Mouse (Mus musculus) c-Kit-positive CD71-negative TER-119-negative erythroid progenitor cells, embryonic 14.5 days (primary cell): ENCODE data around the gene Tiprl.
A peak's percentile ranks its signal among the peaks of the same experiment; 100 is the strongest.

Experiments
- DNase-seq: peaks from one replicate; pipeline ENCODE4 v3.0.0-alpha.2; 2013; ENCODE audit warnings: low read depth

Gene Tiprl

GRCm38 (mm10) chr1:165201445-165202012, 35.3 kb downstream of the Tiprl start:
- DNase-seq = no peak

DNA sequence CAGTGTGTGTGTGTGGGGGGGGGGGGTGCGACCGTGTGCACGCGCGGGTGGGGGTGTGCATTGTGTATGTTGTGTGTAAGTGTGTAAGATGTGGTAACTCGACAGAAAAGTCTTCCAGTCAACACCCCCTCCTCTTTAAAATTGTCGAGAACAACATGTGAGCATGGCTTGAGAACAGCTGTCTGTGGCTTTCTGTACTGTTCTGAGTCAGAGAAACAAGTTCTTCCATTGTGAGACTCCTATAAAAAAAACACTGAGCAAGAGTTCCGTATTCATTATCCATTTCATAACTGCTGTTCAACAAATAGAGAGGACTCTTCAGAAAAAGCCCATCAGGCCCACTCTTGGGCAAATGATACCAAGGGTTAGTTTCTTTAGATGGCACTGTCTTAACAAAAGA, 36.0 kb downstream of the Tiprl start:
- no peak for DNase-seq

DNA sequence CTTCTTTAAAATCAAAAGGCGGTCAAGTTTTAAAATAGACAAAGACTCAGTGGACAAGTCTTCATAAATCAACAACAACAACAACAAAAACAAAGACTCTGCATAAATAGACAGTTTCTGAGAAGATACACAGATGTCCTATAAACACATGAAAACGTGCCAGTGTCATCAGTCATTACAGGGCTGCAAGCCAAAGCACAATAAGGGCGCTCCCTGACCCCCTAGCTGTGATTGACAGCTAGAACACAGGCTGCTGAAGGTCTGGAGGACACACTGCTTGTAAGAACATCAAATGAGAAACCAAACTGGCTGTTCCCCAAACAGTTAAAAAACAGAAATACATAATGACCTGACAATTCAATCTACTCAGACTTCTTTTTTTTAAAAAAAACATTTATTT, 37.2 kb downstream of the Tiprl start:
- no peak for DNase-seq

DNA sequence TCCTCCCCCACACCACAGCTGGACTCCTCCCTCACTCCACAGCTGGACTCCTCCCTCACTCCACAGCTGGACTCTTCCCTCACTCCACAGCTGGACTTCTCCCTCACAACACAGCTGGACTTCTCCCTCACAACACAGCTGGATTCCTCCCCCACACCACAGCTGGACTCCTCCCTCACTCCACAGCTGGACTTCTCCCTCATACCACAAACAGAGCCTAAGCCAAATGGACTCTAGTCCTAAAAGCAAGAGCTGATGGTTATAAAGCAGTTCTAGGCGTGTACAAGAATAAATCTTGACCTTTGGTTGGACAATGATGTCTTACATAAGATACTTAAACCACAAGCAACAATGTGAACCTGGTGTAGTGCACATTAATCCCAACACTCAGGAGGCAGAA, 37.8 kb downstream of the Tiprl start:
- no peak for DNase-seq

GRCm38 (mm10) chr1:165197875-165198274, 38.9 kb downstream of the Tiprl start:
- no peak for DNase-seq

GRCm38 (mm10) chr1:165195396-165195960, 41.3 kb downstream of the Tiprl start:
- no peak for DNase-seq

- DNase-seq = no peak
Measured at GRCm38 (mm10) chr1:165194662-165195013, 42.2 kb downstream of the Tiprl start.

DNA sequence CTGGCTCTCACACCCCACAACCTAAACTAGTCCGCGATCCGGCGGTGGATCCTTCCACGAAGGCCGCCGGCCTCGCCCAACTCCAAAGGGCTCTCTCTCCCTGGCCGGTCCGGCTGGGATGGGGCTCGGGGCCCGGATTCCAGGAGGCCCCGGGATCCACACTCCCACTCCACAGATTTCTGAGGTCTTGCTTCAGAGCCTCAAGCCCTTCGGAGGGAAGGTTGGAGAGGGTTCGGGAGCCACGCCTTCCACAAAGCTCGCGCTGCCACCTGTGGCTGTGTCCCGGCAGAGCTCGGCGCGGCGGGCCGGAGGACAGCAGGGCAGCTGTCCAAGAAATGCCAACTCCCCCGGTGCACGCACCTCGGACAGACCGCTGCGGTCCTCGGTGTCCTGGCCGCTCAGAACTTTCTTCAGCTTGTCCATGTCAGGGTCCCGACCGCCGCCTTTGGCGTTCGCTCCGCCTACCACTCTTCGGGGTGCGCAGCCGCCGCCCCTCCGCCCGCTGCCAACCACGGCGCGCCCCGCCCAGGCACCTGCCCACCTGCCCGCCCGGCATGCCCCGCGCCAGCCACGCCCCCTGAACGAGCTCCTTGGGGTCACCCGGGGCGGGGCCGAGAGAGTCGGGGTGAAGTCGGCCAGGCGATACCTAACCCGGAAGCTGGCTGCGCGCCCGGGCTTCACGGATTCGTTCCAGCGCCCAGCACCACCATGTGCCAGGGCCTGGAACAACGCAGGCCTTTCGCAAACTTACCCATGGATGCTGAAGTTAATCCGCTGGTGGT, 42.7 kb downstream of the Tiprl start, which contains the start of gene Sft2d2:
Gene Sft2d2 (minus strand): TSS at position 559 of the 782 bp plus-strand sequence.
- peak; percentile 87 for DNase-seq

- DNase-seq = no peak
Measured at GRCm38 (mm10) chr1:165193426-165193825, 43.4 kb downstream of the Tiprl start.

DNA sequence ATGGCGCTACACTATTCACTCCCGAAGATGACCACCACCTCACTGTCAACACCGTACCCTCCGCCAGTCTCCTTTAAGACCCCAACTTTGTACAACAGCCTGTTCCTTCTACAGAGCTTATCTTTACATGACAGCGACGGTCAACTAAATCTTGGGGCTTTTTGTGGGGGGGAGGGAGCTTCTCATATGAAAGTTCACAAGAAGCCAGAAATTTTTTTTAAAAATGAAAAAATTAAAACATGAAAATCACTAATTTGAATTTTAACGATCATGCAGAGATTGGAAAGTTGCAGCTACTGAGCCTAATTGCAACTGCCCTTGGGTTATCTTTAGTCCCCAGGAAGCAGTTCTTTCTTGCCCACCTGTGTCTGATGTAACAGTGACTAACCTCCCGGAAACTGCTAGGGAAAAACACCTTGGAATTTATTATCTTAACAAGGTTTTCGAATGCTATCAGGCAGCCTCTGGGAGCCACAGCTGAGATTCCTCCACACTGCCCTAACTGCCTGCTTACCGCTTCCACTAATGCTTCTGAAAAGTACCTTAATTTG, 44.0 kb downstream of the Tiprl start:
- DNase-seq = no peak

- no peak for DNase-seq
Measured at GRCm38 (mm10) chr1:165192102-165192501, 44.7 kb downstream of the Tiprl start.

GRCm38 (mm10) chr1:165191611-165192010, 45.2 kb downstream of the Tiprl start:
- no peak for DNase-seq

- DNase-seq = no peak
Measured at GRCm38 (mm10) chr1:165190571-165191273, 46.1 kb downstream of the Tiprl start.

DNA sequence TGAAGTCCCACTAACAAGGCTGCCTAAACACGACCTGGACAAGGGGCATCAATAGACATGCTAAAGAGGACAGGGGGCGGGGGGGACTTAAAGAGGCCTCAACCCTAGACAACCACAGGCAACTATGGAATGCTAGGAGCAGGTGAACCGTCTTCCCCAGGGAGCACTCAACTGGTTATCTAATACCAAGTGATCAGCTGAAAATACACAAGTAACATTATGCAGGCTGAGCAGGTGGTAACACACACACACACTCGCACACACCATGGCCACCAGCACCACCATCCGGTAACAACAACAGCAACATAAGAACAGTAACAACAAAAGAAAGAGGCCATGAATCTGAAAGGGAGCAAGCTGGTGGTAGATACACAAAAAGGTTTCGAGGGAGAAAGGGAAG, 46.7 kb downstream of the Tiprl start:
- no peak for DNase-seq

- no peak for DNase-seq
Measured at GRCm38 (mm10) chr1:165188806-165189580, 47.8 kb downstream of the Tiprl start.

GRCm38 (mm10) chr1:165187357-165187756, 49.4 kb downstream of the Tiprl start:
- no peak for DNase-seq

DNA sequence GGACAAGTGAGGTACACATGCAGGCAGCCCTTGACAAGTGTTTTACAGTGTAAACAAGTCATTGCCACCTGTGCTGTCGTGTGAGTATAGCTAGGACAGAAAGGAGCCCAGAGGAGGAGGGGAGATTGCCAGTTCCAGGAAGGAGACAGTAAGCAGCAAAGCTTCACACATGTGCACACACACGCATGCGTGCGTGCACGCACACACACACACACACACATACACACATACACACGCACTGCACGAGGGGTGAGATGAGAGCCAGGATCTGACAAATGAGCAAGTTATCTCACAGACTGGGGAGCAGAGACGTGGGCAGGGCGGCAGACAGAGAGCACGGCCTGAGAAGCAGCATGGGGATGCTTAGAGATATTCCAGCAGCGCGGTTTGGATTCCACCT, 50.3 kb downstream of the Tiprl start:
- DNase-seq = no peak

DNA sequence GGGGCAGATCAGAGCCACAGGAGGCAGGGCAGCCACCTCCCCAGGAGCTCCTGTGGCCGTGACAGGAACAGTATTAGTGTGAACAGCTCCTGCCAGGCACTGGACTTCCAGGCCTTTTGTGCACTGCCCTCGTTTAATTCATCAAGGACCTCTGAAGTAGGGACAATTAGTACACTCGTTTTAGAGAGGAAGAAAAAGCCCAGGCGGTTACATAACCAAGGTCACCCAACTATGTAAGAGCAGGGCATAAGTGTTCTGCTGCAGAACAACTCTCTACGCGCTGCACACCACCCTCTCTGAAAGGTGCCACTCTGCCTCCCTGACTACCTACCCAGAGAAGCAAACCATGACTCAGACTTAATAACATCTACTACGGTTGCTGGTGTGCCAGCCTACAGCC, 51.7 kb downstream of the Tiprl start:
- DNase-seq = no peak

DNA sequence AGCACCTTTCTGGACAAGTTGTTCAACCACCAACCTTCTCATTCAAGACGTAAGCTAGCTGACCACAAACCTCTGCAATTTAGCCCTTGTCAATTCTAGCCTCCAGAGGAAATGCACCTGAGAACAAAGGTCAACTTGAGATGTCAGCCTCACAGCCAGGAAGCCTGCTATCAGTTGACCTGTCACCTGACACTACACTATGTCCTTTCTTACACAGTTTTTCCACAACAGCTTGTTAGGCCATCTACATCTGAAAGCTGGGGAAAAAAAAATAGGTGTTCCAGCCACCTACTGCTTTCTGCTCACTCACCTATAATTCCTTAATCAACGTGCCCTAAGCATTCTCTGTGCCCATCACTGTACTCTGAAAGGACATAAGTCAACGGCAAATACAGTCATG, 52.6 kb downstream of the Tiprl start:
- no peak for DNase-seq

DNA sequence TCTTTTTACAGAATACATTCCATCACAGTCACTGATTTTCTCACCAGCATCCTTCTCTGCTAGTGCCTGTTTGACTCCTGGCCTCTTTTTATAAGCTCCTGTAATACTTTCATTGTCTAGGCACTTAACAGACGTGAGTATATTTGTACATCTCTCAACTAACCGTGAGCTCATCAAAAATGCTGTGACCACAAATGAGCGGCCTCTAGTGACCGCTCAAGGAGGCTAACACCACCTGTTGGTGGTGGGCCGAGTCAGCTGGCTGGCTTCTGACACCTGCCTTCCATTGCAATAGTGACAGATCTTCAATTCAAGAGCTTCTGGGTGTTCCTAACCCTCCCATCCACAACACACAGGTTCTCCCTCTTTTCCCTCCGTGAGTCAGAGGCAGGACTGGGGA, 53.4 kb downstream of the Tiprl start:
- DNase-seq = no peak

DNA sequence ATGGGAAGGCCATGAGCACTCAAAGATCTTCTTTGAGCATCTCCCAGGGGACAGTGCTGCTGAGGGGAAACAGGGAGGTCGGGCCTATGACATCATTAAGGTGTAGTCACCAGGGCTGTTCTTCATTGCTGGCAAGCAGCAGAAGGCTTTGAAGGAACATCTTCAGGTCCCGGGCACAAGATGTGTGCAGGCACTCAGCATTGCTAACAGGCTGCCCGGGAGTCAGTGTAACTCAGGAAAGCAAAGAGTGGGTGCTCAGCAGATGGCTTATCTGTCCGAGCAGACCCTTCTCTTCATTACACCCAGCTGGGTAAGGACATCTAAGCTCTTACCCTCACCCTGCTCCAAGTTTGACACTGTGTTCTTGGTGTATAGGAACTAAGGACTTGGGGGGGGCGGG, 57.5 kb downstream of the Tiprl start:
- no peak for DNase-seq

- no peak for DNase-seq
Measured at GRCm38 (mm10) chr1:165178075-165178474, 58.7 kb downstream of the Tiprl start.
